Mouse (Mus musculus) cortical plate, adult 2 months (tissue): Measurements from ENCODE around the gene Kif1a.
A peak's percentile ranks its signal among the peaks of the same experiment; 100 is the strongest.

Experiments used
- CTCF ChIP-seq: fragments of 200-500 bp; IDR thresholded peaks from 2 replicates; pipeline ENCODE4 v1.5.1; 2011; ENCODE audit warnings: mild to moderate bottlenecking, control low read depth, low read length; ENCODE audit not compliant: insufficient read depth; ENCODE audit errors: extremely low read depth
- POLR2A ChIP-seq: fragments of 200-500 bp; IDR thresholded peaks from 2 replicates; pipeline ENCODE4 v1.6.1; 2011; ENCODE audit warnings: mild to moderate bottlenecking, low read length, control low read depth; ENCODE audit not compliant: insufficient read depth; ENCODE audit errors: extremely low read depth

- peak; percentile 41; the same call in 1 of the 2 replicates for TF ChIP-seq POLR2A
- TF ChIP-seq CTCF: no peak
These were observed 13.1 kb upstream of the Kif1a start for GRCm38 (mm10) chr1:93114713-93115463.
